Mouse (Mus musculus) liver (tissue): ENCODE measurements around the gene Foxc2.

Experiments
- DNase-seq: peaks from one replicate; pipeline ENCODE4 v3.0.0-alpha.2; 2020; ENCODE audit warnings: mixed read lengths

Gene Foxc2

GRCm38 (mm10) chr8:121152394-121152793, 36.4 kb downstream of the Foxc2 start:
- DNase-seq = no peak

- DNase-seq = no peak
Observed at GRCm38 (mm10) chr8:121156990-121157491, 41.1 kb downstream of the Foxc2 start.

- no peak for DNase-seq
Observed at GRCm38 (mm10) chr8:121158812-121159211, 42.8 kb downstream of the Foxc2 start.

- DNase-seq = no peak
Observed at GRCm38 (mm10) chr8:121161437-121161836, 45.5 kb downstream of the Foxc2 start.

- no peak for DNase-seq
Observed at GRCm38 (mm10) chr8:121162413-121162812, 46.4 kb downstream of the Foxc2 start.

- no peak for DNase-seq
Observed at GRCm38 (mm10) chr8:121162906-121163695, 47.1 kb downstream of the Foxc2 start.

- DNase-seq = no peak
Observed at GRCm38 (mm10) chr8:121164017-121164469, 48.1 kb downstream of the Foxc2 start.

GRCm38 (mm10) chr8:121168033-121168432, 52.1 kb downstream of the Foxc2 start:
- DNase-seq = no peak
